Mouse (Mus musculus) neural tube, embryonic 14.5 days (tissue): ENCODE results near the gene Rag1. TPM values are rescaled to one million over a fixed set of nuclear protein-coding genes. Genes with fewer than 3 reads are reported as not detected.

Experiments
- ATAC-seq: fragments of 200-750 bp; cut with Nextera tagmentation; 2 replicates; pipeline ENCODE4 v1.8.0; 2017; ENCODE audit warnings: low read depth, mild to moderate bottlenecking, moderate TSS enrichment, moderate library complexity
- H3K27ac ChIP-seq: fragments of 300-500 bp; sonication (generic); 2 replicates; pipeline ENCODE4 v1.5.1; 2014; ENCODE audit warnings: low read depth, mild to moderate bottlenecking, control low read depth, low read length, moderate library complexity, mixed read lengths
- H3K27me3 ChIP-seq: fragments of 300-500 bp; sonication (generic); 2 replicates; pipeline ENCODE4 v1.6.1; 2014; ENCODE audit warnings: low read length; ENCODE audit not compliant: control insufficient read depth, insufficient read depth
- H3K36me3 ChIP-seq: fragments of 300-500 bp; sonication (generic); 2 replicates; pipeline ENCODE4 v1.6.1; 2014; ENCODE audit warnings: low read length, mixed read lengths; ENCODE audit not compliant: control insufficient read depth, insufficient read depth
- H3K4me1 ChIP-seq: fragments of 300-500 bp; sonication (generic); 2 replicates; pipeline ENCODE4 v1.6.1; 2014; ENCODE audit warnings: low read length; ENCODE audit not compliant: control insufficient read depth, insufficient read depth
- H3K4me2 ChIP-seq: fragments of 300-500 bp; sonication (generic); 2 replicates; pipeline ENCODE4 v1.6.1; 2014; ENCODE audit warnings: mild to moderate bottlenecking, low read depth, low read length, control low read depth
- H3K4me3 ChIP-seq: fragments of 300-500 bp; sonication (generic); 2 replicates; pipeline ENCODE4 v1.5.1; 2014; ENCODE audit warnings: low read depth, low read length, control low read depth, mixed read lengths
- H3K9ac ChIP-seq: fragments of 300-500 bp; sonication (generic); replicated peaks from 2 replicates; pipeline ENCODE4 v1.6.1; 2014; ENCODE audit warnings: low read depth, mild to moderate bottlenecking, control low read depth, low read length, mixed read lengths
- H3K9me3 ChIP-seq: fragments of 300-500 bp; sonication (generic); 2 replicates; pipeline ENCODE4 v1.6.1; 2016; ENCODE audit warnings: low read length; ENCODE audit not compliant: control insufficient read depth
- WGBS: fragments of 180-500 bp; shearing (Covaris S2); extraction: QIAGEN DNeasy Blood & Tissue Kit; methylation state at CpG from one replicate; pipeline ENCODE4 v1.1.7; 2014; 5-methylcytosine and 5-hydroxymethylcytosine counted together
- polyA plus RNA-seq: library from polyadenylated mRNA; unstranded; fragments of >200 nt; fragmentation: Nextera tagmentation; extraction: Ambion mirVana; gene quantifications from 2 replicates; pipeline ENCODE4 v1.2.1, GENCODE M21; 2014

The Rag1 gene
- polyA plus RNA-seq, 1 experiment from 2014 or later, result 0.05 TPM

DNA sequence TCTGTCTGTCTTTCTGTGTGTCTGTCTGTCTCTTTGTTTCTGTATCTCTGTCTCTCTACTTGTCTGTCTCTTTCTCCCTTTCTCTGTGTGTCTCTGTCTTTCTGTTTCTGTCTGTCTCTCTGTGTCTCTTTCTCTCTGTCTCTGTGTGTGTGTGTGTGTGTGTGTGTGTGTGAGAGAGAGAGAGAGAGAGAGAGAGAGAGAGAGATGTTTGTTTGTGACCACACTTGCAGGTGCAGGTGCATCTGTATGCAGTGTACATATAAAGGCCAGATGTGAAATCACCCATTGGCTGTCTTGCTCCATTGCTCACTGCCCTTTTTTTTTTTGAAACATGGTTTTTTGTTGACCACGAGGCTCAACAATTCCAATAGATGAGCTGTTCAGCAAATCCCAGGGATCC is 1.1 kb upstream of the Rag1 start:
- Histone ChIP-seq H3K27ac (no peak overlapping the region), H3K4me1 (no peaks in the 10 kb centered on the region), H3K27me3 (no peaks in the 10 kb centered on the region), H3K4me2 (no peak overlapping the region), H3K9me3 (no peaks in the 10 kb centered on the region), H3K9ac (no peak overlapping the region), H3K4me3 (no peak overlapping the region), H3K36me3 (no peaks in the 10 kb centered on the region)
- ATAC-seq, result no peak
- whole genome bisulfite sequencing, result 71% methylated on average over 1 of the region's 1 CpGs

DNA sequence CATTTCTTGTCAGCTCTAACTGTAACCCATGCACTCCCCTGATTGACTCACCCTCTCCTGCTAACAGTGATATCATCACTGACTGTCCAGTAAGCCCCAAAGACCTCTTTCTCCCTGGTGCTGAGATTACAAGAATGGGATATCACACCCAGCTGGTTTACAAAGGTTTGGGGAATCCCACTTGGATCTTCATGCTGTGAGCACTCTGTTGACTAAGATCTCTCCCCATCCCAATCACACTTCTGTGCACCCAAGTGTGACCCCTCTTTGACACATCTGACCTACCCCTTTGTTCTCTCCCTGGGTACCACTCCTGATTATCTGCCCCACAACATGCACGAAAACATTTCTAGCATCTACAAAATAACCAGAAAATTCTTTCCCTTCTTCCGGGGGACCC is 940 bp downstream of the Rag1 start:
- no peaks in the 10 kb centered on the region for H3K4me1 ChIP-seq
- ATAC-seq, result no peak
- no peak overlapping the region for H3K4me3 ChIP-seq
- no peak overlapping the region for H3K9ac ChIP-seq
- H3K36me3 ChIP-seq, result no peaks in the 10 kb centered on the region
- H3K27me3 ChIP-seq, result no peaks in the 10 kb centered on the region
- H3K9me3 ChIP-seq, result no peaks in the 10 kb centered on the region
- no peak overlapping the region for H3K4me2 ChIP-seq
- 70% methylated on average over 2 of the region's 2 CpGs for WGBS
- H3K27ac ChIP-seq, result no peak overlapping the region

DNA sequence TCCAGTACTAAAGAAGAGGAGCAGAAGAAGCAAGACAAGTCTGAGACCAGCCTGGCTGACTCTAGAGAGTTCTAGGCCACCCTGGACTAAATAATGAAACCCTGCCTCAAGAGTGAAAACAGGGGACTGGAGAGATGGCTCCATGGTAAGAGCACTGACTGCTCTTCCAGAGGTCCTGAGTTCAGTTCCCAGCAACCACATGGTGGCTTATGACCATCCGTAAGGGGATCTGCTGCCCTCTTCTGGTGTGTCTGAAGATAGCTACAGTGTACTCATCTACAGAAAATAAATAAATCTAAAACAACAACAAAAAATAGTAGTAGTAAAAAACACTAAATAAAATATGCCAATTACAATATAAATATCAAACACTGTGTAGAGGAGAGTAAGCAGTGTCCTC is 3.5 kb downstream of the Rag1 start:
- no peaks in the 10 kb centered on the region for H3K4me1 ChIP-seq
- H3K9me3 ChIP-seq, result no peaks in the 10 kb centered on the region
- H3K27ac ChIP-seq, result no peak overlapping the region
- ATAC-seq, result no peak
- no peaks in the 10 kb centered on the region for H3K36me3 ChIP-seq
- no peaks in the 10 kb centered on the region for H3K27me3 ChIP-seq
- H3K4me2 ChIP-seq, result no peak overlapping the region
- H3K9ac ChIP-seq, result no peak overlapping the region
- WGBS, result 96% methylated on average over 1 of the region's 1 CpGs
- no peak overlapping the region for H3K4me3 ChIP-seq

DNA sequence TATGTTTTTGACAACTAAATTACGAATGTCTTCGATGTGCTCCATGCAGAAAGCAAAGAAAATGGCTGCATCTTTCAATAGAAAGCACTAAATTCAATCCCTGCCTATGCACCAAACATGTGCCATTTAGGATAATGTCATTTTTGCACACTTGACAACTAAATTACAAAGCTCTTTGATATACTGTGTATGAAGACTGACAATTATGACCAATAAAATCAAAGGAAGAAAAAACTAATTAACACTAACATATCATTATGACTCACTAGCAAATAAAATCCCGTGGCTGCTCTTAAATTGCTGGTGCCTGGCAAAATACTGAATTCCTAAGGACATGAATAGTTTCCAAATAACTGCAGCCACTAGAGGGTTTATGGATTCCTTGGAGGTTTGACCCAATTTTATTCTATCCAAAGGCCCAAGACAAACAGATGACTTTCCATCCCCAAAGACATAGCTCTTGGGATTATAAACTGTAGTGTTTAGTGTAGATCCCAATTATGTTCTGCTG is 9.4 kb downstream of the Rag1 start:
- Histone ChIP-seq H3K27me3 (no peaks in the 10 kb centered on the region), H3K4me2 (no peak overlapping the region), H3K9me3 (no peaks in the 10 kb centered on the region), H3K9ac (no peak overlapping the region), H3K36me3 (no peaks in the 10 kb centered on the region), H3K4me1 (0 out of 2 replicates have a peak, but pooled peaks cover 7% of the 10 kb centered on the region), H3K4me3 (no peak overlapping the region), H3K27ac (peak overlapping the region; percentile 36; the same call in 1 of the 2 replicates)
- WGBS, result 64% methylated on average over 3 of the region's 3 CpGs
- peak; percentile 53; the same call in 1 of the 2 replicates for ATAC-seq

DNA sequence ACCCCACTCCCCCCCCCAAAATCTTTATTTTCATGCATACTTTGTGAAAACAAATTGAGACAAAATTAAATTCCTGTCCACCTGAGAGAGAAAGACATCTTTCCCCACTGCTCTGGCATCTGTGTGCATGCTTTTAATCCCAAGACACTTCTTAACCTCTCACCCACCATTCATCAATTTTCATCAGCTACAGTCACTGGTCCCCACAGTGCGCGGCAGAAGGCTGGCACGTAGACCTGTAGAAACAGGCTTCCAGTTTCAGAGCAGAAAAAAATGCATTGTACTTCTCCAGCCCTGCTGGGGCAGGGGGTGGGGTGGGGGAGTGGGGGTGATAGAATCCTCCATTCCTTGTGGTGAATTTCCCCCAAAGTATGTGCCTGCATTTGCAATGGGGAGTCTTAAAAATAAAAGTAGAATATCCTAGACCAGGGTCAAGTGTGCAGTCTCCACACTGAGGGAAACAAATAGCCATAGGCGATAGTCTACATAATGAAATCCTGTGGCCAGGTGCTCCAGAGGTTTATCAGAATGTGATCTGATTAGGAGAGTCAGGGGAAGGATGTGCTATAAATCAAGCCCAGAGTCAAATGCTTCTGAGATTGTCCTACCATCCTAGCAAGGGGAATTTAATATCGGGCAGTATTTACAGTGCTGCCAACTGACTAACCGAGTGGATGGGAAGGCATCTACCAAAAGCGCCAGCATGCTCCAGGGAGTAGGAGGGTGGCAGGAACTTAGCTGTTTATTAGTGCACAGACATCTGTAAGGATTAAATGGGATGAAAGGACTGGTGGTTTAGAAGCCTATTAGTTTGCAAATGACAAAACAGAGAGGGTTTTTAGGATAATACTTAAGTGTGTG is 10.1 kb downstream of the Rag1 start:
- Histone ChIP-seq H3K27ac (peak overlapping the region; percentile 36), H3K4me2 (no peak overlapping the region; the same call in 1 of the 2 replicates), H3K4me1 (0 out of 2 replicates have a peak, but pooled peaks cover 7% of the 10 kb centered on the region), H3K27me3 (no peaks in the 10 kb centered on the region), H3K9ac (no peak overlapping the region), H3K36me3 (no peaks in the 10 kb centered on the region), H3K4me3 (no peak overlapping the region), H3K9me3 (no peaks in the 10 kb centered on the region)
- WGBS, result 26% methylated on average over 7 of the region's 7 CpGs
- peak; percentile 69 for ATAC-seq

DNA sequence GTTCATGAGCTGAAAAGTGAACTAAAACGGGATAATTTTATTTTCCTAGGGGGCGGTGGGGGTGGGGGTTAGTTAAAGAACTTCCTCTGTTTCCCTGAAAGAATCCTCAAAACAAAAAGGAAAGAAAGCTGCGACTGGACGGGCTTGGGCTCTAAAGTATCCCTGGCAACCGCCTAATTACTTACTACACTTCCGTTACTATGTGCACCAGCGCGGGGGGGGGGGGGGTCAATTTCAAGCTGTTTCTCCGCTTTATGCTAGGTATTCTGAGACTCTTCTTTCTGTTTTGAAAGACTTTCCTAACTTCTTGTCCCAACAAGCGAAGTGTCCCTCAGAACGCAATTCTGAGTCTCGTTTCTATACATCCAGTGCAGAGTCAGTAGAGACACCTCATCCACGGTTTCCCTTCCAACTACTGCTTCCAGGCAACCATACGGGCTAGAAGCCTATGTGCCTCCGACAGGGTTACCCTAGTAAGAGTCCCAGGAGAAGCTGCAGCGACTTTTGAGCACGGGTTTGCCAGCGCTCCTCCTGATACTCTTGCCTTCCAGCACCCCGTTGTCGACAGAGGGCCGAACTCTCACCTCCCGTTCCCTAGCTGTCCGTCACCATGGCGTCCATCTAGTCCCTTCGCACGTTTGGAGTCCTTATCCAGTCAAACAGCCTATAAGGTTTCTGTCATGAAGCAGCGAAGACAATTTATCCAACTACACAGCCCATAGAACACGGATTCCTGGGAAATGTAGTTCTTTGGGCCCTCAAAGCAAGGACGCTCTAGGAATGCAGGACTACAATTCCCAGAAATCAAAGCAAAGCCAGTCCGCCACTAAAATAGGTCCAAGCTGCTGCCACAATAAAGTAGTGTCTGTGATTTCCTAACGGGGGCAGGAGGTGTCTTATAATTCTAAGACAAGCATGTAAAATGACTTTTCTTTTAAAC is 20.7 kb downstream of the Rag1 start:
- H3K9me3 ChIP-seq, result no peaks in the 10 kb centered on the region
- H3K4me2 ChIP-seq, result peak overlapping the region; percentile 72
- ATAC-seq, result peak; percentile 99
- no peaks in the 10 kb centered on the region for H3K36me3 ChIP-seq
- H3K9ac ChIP-seq, result peak overlapping the region; percentile 64
- peak overlapping the region; percentile 88 for H3K27ac ChIP-seq
- no peaks in the 10 kb centered on the region for H3K27me3 ChIP-seq
- H3K4me1 ChIP-seq, result 0 out of 2 replicates have a peak, but pooled peaks cover 11% of the 10 kb centered on the region
- under 1% methylated on average over 31 of the region's 31 CpGs for WGBS
- peak overlapping the region; percentile 63 for H3K4me3 ChIP-seq

DNA sequence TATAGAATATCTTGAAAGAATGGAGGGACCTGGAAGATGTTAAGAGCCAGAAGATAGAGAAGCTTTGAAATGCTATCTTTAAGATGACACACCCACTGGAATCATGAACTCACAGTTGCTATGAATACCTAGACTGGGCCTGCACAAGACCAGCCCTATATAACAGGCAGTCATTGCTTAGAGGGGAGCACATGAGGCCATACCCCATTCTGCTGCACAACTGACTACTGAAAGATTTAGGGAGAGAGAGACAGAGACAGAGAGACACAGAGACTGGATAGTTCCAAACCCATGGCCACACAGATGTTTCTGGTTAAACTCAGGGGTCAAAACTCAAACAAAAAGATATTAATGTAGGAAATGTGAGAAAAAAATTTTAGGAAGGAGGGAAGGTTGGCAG is 22.1 kb downstream of the Rag1 start:
- no peak for ATAC-seq
- Histone ChIP-seq H3K9ac (no peak overlapping the region), H3K27me3 (no peaks in the 10 kb centered on the region), H3K36me3 (no peaks in the 10 kb centered on the region), H3K9me3 (no peaks in the 10 kb centered on the region), H3K4me2 (peak overlapping the region; percentile 72; the same call in 1 of the 2 replicates), H3K4me1 (0 out of 2 replicates have a peak, but pooled peaks cover 12% of the 10 kb centered on the region), H3K27ac (no peak overlapping the region), H3K4me3 (no peak overlapping the region)

DNA sequence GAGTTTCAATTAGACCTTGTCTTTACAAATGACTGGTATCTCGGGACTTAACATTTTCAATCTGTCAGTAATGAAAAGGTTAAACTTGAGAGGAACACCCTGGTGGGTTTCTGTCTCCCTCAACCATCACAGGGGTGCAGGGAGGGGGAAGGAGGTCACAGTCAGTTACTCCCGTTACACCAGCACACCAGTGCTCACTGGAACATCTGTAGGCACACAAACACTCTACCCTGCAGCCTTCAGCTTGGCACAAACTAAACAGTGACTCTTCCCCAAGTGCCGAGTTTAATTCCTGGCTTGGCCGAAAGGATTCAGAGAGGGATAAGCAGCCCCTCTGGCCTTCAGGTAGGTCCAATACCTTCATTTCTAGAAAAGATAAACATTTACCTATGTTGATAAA is 24.8 kb downstream of the Rag1 start, which contains the start of gene Rag2:
TSS of gene Rag2 (plus strand) at position 193 of the 400 bp plus-strand sequence.
- Histone ChIP-seq H3K27me3 (no peaks in the 10 kb centered on the region), H3K4me2 (no peak within 1 kb of the TSS), H3K4me1 (0 out of 2 replicates have a peak, but pooled peaks cover 8% of the 10 kb centered on the region), H3K36me3 (no peaks in the 10 kb centered on the region), H3K9me3 (no peaks in the 10 kb centered on the region), H3K9ac (no peak within 1 kb of the TSS), H3K27ac (no peak within 1 kb of the TSS), H3K4me3 (no peak within 1 kb of the TSS)
- ATAC-seq, result no peak
- 46% methylated on average over 4 of the region's 4 CpGs for WGBS
